Mouse (Mus musculus): ENCODE results near the gene 4930564D02Rik. TPM values are rescaled to one million over a fixed set of nuclear protein-coding genes. Genes with fewer than 3 reads are reported as not detected.
A peak's percentile ranks its signal among the peaks of the same experiment; 100 is the strongest.

Gene 4930564D02Rik
- polyA plus RNA-seq, 1 experiment from 2014 or later: not detected

GRCm38 (mm10) chr3:105040002-105040401 is 26.6 kb upstream of the 4930564D02Rik start:
- H3K4me2 ChIP-seq (replicated peaks): no peak overlapping the region
- H3K4me1 ChIP-seq (replicated peaks; ENCODE audit: control insufficient read depth, insufficient read depth, low read length): peaks cover 8% of the 10 kb centered on the region; the same call in 1 of the 2 replicates
- ATAC-seq (ENCODE audit: low FRiP score): no peak
- no peak for DNase-seq (ENCODE audit: low spot score)
- no peaks in the 10 kb centered on the region for H3K9me3 ChIP-seq (ENCODE audit: control insufficient read depth, low read length)
- no peak overlapping the region for H3K9ac ChIP-seq
- H3K27ac ChIP-seq: no peak overlapping the region
- no peaks in the 10 kb centered on the region for H3K27me3 ChIP-seq (ENCODE audit: control insufficient read depth, insufficient read depth, low read length)
- WGBS: 62% methylated on average over 8 of the region's 8 CpGs
- no peak overlapping the region for H3K4me3 ChIP-seq (replicated peaks; ENCODE audit: low read length)
- peaks cover 37% of the 10 kb centered on the region for H3K36me3 ChIP-seq (replicated peaks; ENCODE audit: control insufficient read depth, insufficient read depth)

DNA sequence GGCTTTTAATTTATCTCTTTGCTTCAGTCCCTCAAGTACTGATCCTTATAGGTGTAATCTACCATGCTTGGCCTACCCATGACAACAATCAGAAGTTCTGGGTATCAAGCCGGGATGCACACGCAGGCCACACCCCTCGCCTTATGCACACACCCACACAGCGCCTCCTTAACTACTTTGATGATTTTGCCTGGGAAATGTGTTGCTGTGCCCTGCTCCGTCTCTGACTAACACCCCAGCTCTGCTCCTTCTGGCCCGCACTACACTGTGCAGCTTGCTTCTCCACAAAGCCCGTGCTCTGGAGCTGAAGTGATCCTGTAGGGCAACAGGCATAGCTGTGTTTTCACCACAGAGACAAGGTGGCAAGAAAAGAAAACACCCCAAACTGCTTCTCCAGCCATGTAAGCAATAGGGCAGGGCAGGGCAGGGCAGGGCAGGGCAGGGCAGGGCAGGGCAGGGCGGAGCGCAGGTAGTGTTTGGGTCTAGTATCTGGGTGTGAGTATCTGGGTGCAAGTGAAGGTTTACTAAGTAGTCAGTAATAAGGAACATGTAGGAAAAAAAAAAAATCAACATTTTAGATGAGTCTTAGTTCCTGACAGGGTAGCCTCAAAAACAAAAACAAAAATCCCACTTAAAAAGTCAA is 25.5 kb upstream of the 4930564D02Rik start:
- Histone ChIP-seq H3K9ac (no peak overlapping the region), H3K4me1 (replicated peaks; ENCODE audit: control insufficient read depth, insufficient read depth, low read length) (peaks cover 17% of the 10 kb centered on the region; the same call in 1 of the 2 replicates), H3K27me3 (ENCODE audit: control insufficient read depth, insufficient read depth, low read length) (no peaks in the 10 kb centered on the region), H3K4me2 (replicated peaks) (no peak overlapping the region), H3K4me3 (replicated peaks; ENCODE audit: low read length) (no peak overlapping the region), H3K9me3 (ENCODE audit: control insufficient read depth, low read length) (no peaks in the 10 kb centered on the region), H3K36me3 (replicated peaks; ENCODE audit: control insufficient read depth, insufficient read depth) (peaks cover 29% of the 10 kb centered on the region), H3K27ac (no peak overlapping the region)
- 92% methylated on average over 9 of the region's 9 CpGs for WGBS
- ATAC-seq (ENCODE audit: low FRiP score) (no peak), DNase-seq (ENCODE audit: low spot score) (no peak)

DNA sequence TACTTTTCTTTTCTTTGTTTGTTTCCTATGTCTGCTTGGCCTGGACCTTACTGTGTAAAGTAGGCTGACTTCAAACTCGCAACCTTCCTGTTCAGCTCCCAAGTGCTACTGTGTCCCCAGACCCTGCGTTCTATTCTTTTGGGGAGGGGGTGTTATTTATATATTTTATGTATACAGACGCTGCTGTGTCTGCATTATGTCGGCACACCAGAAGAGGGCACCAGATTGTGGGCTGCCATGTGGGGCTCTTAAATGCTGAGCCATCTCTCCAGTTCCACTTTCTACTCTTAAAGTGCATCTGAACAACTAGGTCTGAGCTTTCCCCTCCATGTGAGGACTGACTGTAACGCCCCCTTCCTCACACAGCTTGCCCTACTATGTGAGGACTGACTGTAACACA is 22.9 kb upstream of the 4930564D02Rik start:
- H3K4me2 ChIP-seq (replicated peaks): no peak overlapping the region
- peaks cover 31% of the 10 kb centered on the region for H3K4me1 ChIP-seq (replicated peaks; ENCODE audit: control insufficient read depth, insufficient read depth, low read length)
- H3K27me3 ChIP-seq (ENCODE audit: control insufficient read depth, insufficient read depth, low read length): no peaks in the 10 kb centered on the region
- H3K9ac ChIP-seq: no peak overlapping the region
- 93% methylated on average over 5 of the region's 5 CpGs for WGBS
- no peak for DNase-seq (ENCODE audit: low spot score)
- no peak for ATAC-seq (ENCODE audit: low FRiP score)
- peaks cover 4% of the 10 kb centered on the region; the same call in 1 of the 2 replicates for H3K36me3 ChIP-seq (replicated peaks; ENCODE audit: control insufficient read depth, insufficient read depth)
- no peaks in the 10 kb centered on the region for H3K9me3 ChIP-seq (ENCODE audit: control insufficient read depth, low read length)
- H3K27ac ChIP-seq: no peak overlapping the region
- H3K4me3 ChIP-seq (replicated peaks; ENCODE audit: low read length): no peak overlapping the region

DNA sequence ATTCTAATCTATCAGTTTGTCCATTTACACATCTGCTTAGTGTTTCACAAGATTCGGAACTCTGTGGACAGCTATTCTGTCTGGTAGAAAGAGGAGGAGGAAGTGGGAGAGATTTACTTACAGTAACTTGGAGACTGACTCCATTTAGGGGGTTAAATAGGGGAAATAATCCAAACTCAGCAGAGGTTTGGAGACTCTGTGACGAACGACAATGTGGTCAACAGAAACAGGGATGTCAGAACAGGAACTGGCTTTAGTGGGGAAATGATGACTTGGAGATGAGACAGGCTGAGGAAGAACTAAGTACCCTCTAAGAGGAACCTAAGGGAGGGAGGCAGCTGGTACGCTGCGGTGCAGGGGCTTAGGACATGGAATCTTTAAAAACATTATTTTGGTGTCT is 19.8 kb upstream of the 4930564D02Rik start:
- H3K4me3 ChIP-seq (replicated peaks; ENCODE audit: low read length): no peak overlapping the region
- no peaks in the 10 kb centered on the region for H3K9me3 ChIP-seq (ENCODE audit: control insufficient read depth, low read length)
- 89% methylated on average over 5 of the region's 5 CpGs for WGBS
- DNase-seq (ENCODE audit: low spot score): no peak
- H3K27ac ChIP-seq: no peak overlapping the region
- peaks cover 3% of the 10 kb centered on the region; the same call in 1 of the 2 replicates for H3K36me3 ChIP-seq (replicated peaks; ENCODE audit: control insufficient read depth, insufficient read depth)
- H3K4me1 ChIP-seq (replicated peaks; ENCODE audit: control insufficient read depth, insufficient read depth, low read length): peaks cover 53% of the 10 kb centered on the region
- no peaks in the 10 kb centered on the region for H3K27me3 ChIP-seq (ENCODE audit: control insufficient read depth, insufficient read depth, low read length)
- no peak for ATAC-seq (ENCODE audit: low FRiP score)
- H3K4me2 ChIP-seq (replicated peaks): no peak overlapping the region
- no peak overlapping the region for H3K9ac ChIP-seq

DNA sequence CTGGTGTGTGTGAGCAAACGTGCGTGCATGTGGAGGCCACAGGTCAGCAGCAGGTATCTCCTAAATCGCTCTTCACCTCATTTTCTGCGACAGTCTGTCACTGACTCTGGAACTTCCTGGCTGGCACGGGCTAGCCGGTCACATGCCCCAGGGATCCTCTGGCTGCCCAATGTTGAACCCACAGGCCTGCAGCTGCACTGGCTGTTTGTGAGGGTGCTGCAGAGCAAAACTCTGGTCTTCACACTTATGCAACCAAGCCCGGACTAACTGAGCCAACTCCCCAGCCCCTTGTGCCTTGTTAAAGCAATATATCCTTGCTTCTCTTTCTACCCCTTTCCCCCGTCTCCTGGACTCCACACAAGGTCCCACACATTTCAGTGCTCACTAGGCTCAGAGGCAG is 19.0 kb upstream of the 4930564D02Rik start:
- H3K9ac ChIP-seq: no peak overlapping the region
- WGBS: 81% methylated on average over 8 of the region's 8 CpGs
- DNase-seq (ENCODE audit: low spot score) (no peak), ATAC-seq (ENCODE audit: low FRiP score) (no peak)
- H3K9me3 ChIP-seq (ENCODE audit: control insufficient read depth, low read length): no peaks in the 10 kb centered on the region
- H3K4me2 ChIP-seq (replicated peaks): no peak overlapping the region
- no peak overlapping the region for H3K27ac ChIP-seq
- 0 out of 2 replicates have a peak, but pooled peaks cover 3% of the 10 kb centered on the region for H3K36me3 ChIP-seq (replicated peaks; ENCODE audit: control insufficient read depth, insufficient read depth)
- no peak overlapping the region for H3K4me3 ChIP-seq (replicated peaks; ENCODE audit: low read length)
- H3K4me1 ChIP-seq (replicated peaks; ENCODE audit: control insufficient read depth, insufficient read depth, low read length): peaks cover 53% of the 10 kb centered on the region
- H3K27me3 ChIP-seq (ENCODE audit: control insufficient read depth, insufficient read depth, low read length): no peaks in the 10 kb centered on the region

GRCm38 (mm10) chr3:105049848-105050247 is 16.8 kb upstream of the 4930564D02Rik start:
- Histone ChIP-seq H3K36me3 (replicated peaks; ENCODE audit: control insufficient read depth, insufficient read depth) (0 out of 2 replicates have a peak, but pooled peaks cover 3% of the 10 kb centered on the region), H3K4me2 (replicated peaks) (peak overlapping the region; percentile 33), H3K4me1 (replicated peaks; ENCODE audit: control insufficient read depth, insufficient read depth, low read length) (peaks cover 52% of the 10 kb centered on the region), H3K4me3 (replicated peaks; ENCODE audit: low read length) (no peak overlapping the region), H3K9me3 (ENCODE audit: control insufficient read depth, low read length) (no peaks in the 10 kb centered on the region), H3K27ac (no peak overlapping the region), H3K9ac (no peak overlapping the region), H3K27me3 (ENCODE audit: control insufficient read depth, insufficient read depth, low read length) (no peaks in the 10 kb centered on the region)
- 83% methylated on average over 6 of the region's 6 CpGs for WGBS
- ATAC-seq (ENCODE audit: low FRiP score) (no peak), DNase-seq (ENCODE audit: low spot score) (no peak)

DNA sequence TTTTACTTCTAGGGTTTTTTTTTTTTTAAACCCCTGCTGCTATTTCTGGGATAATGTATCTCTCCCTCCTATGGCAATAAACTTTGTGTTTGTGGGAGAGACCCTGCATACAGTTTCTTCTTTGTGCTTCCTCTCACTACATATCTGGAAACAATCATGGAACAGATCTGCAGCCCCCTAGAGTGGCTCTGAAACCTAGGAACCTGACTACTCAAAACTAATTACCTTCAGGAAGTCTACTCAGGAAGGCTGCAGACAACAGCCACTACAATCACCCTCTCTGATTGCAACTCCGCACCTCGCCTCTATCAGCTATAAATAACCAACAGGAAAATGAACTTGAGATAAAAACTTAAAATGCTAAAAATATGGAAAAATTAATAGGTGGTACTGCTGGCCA is 15.5 kb upstream of the 4930564D02Rik start:
- no peaks in the 10 kb centered on the region for H3K36me3 ChIP-seq (replicated peaks; ENCODE audit: control insufficient read depth, insufficient read depth)
- H3K27ac ChIP-seq: no peak overlapping the region
- H3K9ac ChIP-seq: peak overlapping the region; percentile 95
- peak overlapping the region; percentile 77 for H3K4me2 ChIP-seq (replicated peaks)
- peaks cover 42% of the 10 kb centered on the region for H3K4me1 ChIP-seq (replicated peaks; ENCODE audit: control insufficient read depth, insufficient read depth, low read length)
- no peaks in the 10 kb centered on the region for H3K9me3 ChIP-seq (ENCODE audit: control insufficient read depth, low read length)
- WGBS: 61% methylated on average over 2 of the region's 2 CpGs
- ATAC-seq (ENCODE audit: low FRiP score): no peak
- H3K27me3 ChIP-seq (ENCODE audit: control insufficient read depth, insufficient read depth, low read length): no peaks in the 10 kb centered on the region
- peak overlapping the region; percentile 86 for H3K4me3 ChIP-seq (replicated peaks; ENCODE audit: low read length)
- no peak for DNase-seq (ENCODE audit: low spot score)

- Histone ChIP-seq H3K4me3 (replicated peaks; ENCODE audit: low read length) (peak overlapping the region; percentile 86), H3K27ac (peak overlapping the region; percentile 93), H3K4me1 (replicated peaks; ENCODE audit: control insufficient read depth, insufficient read depth, low read length) (peaks cover 39% of the 10 kb centered on the region), H3K9me3 (ENCODE audit: control insufficient read depth, low read length) (no peaks in the 10 kb centered on the region), H3K4me2 (replicated peaks) (peak overlapping the region; percentile 77), H3K9ac (peak overlapping the region; percentile 95), H3K36me3 (replicated peaks; ENCODE audit: control insufficient read depth, insufficient read depth) (no peaks in the 10 kb centered on the region), H3K27me3 (ENCODE audit: control insufficient read depth, insufficient read depth, low read length) (no peaks in the 10 kb centered on the region)
- ATAC-seq (ENCODE audit: low FRiP score) (peak; percentile 66; the same call in 1 of the 2 replicates), DNase-seq (ENCODE audit: low spot score) (peak; percentile 54)
- WGBS: 0% methylated on average over 31 of the region's 37 CpGs
Observed at GRCm38 (mm10) chr3:105052171-105052936, 14.3 kb upstream of the 4930564D02Rik start.

- H3K9me3 ChIP-seq (ENCODE audit: control insufficient read depth, low read length): no peaks in the 10 kb centered on the region
- no peaks in the 10 kb centered on the region for H3K36me3 ChIP-seq (replicated peaks; ENCODE audit: control insufficient read depth, insufficient read depth)
- peak; percentile 98 for ATAC-seq (ENCODE audit: low FRiP score)
- H3K9ac ChIP-seq: peak within 1 kb of the TSS; percentile 95
- WGBS: 4% methylated on average over 31 of the region's 31 CpGs
- H3K27ac ChIP-seq: peak within 1 kb of the TSS; percentile 93
- H3K27me3 ChIP-seq (ENCODE audit: control insufficient read depth, insufficient read depth, low read length): no peaks in the 10 kb centered on the region
- H3K4me2 ChIP-seq (replicated peaks): peak within 1 kb of the TSS; percentile 77
- peaks cover 34% of the 10 kb centered on the region for H3K4me1 ChIP-seq (replicated peaks; ENCODE audit: control insufficient read depth, insufficient read depth, low read length)
- peak; percentile 96 for DNase-seq (ENCODE audit: low spot score)
- peak within 1 kb of the TSS; percentile 86 for H3K4me3 ChIP-seq (replicated peaks; ENCODE audit: low read length)
Observed at GRCm38 (mm10) chr3:105052937-105053697, 13.5 kb upstream of the 4930564D02Rik start, which contains the start of gene Cttnbp2nl. Gene Cttnbp2nl, minus strand, starts transcription at chr3:105053146.
